Mouse (Mus musculus): Measurements from ENCODE around the gene Dirc2. TPM values are rescaled to one million over a fixed set of nuclear protein-coding genes. Genes with fewer than 3 reads are reported as not detected.

Gene Dirc2
- polyA plus RNA-seq, 1 experiment from 2014 or later, result 20.9 TPM

- Histone ChIP-seq H3K36me3 (ENCODE audit: control insufficient read depth, insufficient read depth, low read length) (no peaks in the 10 kb centered on the region), H3K4me3 (ENCODE audit: low read depth, low read length) (no peak overlapping the region), H3K27me3 (ENCODE audit: control insufficient read depth, insufficient read depth, low read length) (no peaks in the 10 kb centered on the region), H3K4me1 (ENCODE audit: control insufficient read depth, insufficient read depth, low read length) (no peaks in the 10 kb centered on the region; the same call in 1 of the 2 replicates), H3K4me2 (ENCODE audit: low read depth) (no peak overlapping the region), H3K9me3 (ENCODE audit: control insufficient read depth, low read length) (no peaks in the 10 kb centered on the region), H3K9ac (ENCODE audit: low read length) (no peak overlapping the region), H3K27ac (ENCODE audit: low read depth, low read length) (no peak overlapping the region)
- 91% methylated on average over 4 of the region's 4 CpGs for WGBS
- no peak for DNase-seq (ENCODE audit: low spot score)
- ATAC-seq (ENCODE audit: insufficient read depth, low FRiP score, low TSS enrichment), result no peak
These were observed 17.3 kb downstream of the Dirc2 start for GRCm38 (mm10) chr16:35751841-35752240.

- Histone ChIP-seq H3K4me2 (ENCODE audit: low read depth) (no peak overlapping the region), H3K4me1 (ENCODE audit: control insufficient read depth, insufficient read depth, low read length) (no peaks in the 10 kb centered on the region), H3K27ac (ENCODE audit: low read depth, low read length) (no peak overlapping the region), H3K9me3 (ENCODE audit: control insufficient read depth, low read length) (no peaks in the 10 kb centered on the region), H3K27me3 (ENCODE audit: control insufficient read depth, insufficient read depth, low read length) (no peaks in the 10 kb centered on the region), H3K4me3 (ENCODE audit: low read depth, low read length) (no peak overlapping the region), H3K9ac (ENCODE audit: low read length) (no peak overlapping the region), H3K36me3 (ENCODE audit: control insufficient read depth, insufficient read depth, low read length) (no peaks in the 10 kb centered on the region)
- ATAC-seq (ENCODE audit: insufficient read depth, low FRiP score, low TSS enrichment) (no peak), DNase-seq (ENCODE audit: low spot score) (no peak)
- 74% methylated on average over 7 of the region's 7 CpGs for WGBS
These were observed 19.8 kb downstream of the Dirc2 start for GRCm38 (mm10) chr16:35749385-35749784.

DNA sequence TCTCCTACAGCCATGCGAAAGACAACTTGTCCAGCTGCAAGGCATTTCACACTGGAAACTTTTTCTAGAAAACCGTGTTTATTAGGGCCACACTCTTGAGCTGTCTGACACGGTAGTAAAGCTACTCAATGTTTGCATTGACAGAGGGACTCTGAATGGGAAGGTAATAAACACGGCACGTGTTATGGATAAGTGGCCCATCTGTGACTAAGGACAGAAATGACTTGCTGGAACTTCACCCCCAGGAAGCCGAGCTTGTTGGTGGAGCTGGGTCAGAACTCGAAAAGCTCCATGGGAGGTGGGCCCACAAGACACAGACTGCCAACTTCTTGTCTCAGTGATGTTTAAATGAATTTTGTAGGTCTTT is 20.9 kb downstream of the Dirc2 start:
- Histone ChIP-seq H3K9me3 (ENCODE audit: control insufficient read depth, low read length) (no peaks in the 10 kb centered on the region), H3K4me2 (ENCODE audit: low read depth) (no peak overlapping the region), H3K4me1 (ENCODE audit: control insufficient read depth, insufficient read depth, low read length) (no peaks in the 10 kb centered on the region), H3K36me3 (ENCODE audit: control insufficient read depth, insufficient read depth, low read length) (no peaks in the 10 kb centered on the region), H3K4me3 (ENCODE audit: low read depth, low read length) (no peak overlapping the region), H3K27ac (ENCODE audit: low read depth, low read length) (no peak overlapping the region), H3K9ac (ENCODE audit: low read length) (no peak overlapping the region), H3K27me3 (ENCODE audit: control insufficient read depth, insufficient read depth, low read length) (no peaks in the 10 kb centered on the region)
- ATAC-seq (ENCODE audit: insufficient read depth, low FRiP score, low TSS enrichment) (no peak), DNase-seq (ENCODE audit: low spot score) (no peak)
- 65% methylated on average over 7 of the region's 7 CpGs for WGBS

- Histone ChIP-seq H3K27me3 (ENCODE audit: control insufficient read depth, insufficient read depth, low read length) (no peaks in the 10 kb centered on the region), H3K4me1 (ENCODE audit: control insufficient read depth, insufficient read depth, low read length) (no peaks in the 10 kb centered on the region), H3K27ac (ENCODE audit: low read depth, low read length) (no peak overlapping the region), H3K36me3 (ENCODE audit: control insufficient read depth, insufficient read depth, low read length) (no peaks in the 10 kb centered on the region), H3K9ac (ENCODE audit: low read length) (no peak overlapping the region), H3K4me2 (ENCODE audit: low read depth) (no peak overlapping the region), H3K9me3 (ENCODE audit: control insufficient read depth, low read length) (no peaks in the 10 kb centered on the region), H3K4me3 (ENCODE audit: low read depth, low read length) (no peak overlapping the region)
- WGBS, result 86% methylated on average over 9 of the region's 9 CpGs
- DNase-seq (ENCODE audit: low spot score), result no peak
- ATAC-seq (ENCODE audit: insufficient read depth, low FRiP score, low TSS enrichment), result no peak
These were observed 21.5 kb downstream of the Dirc2 start for GRCm38 (mm10) chr16:35747417-35748236.

GRCm38 (mm10) chr16:35742251-35742937 is 26.8 kb downstream of the Dirc2 start:
- no peak overlapping the region for H3K9ac ChIP-seq (ENCODE audit: low read length)
- no peaks in the 10 kb centered on the region for H3K9me3 ChIP-seq (ENCODE audit: control insufficient read depth, low read length)
- no peaks in the 10 kb centered on the region for H3K4me1 ChIP-seq (ENCODE audit: control insufficient read depth, insufficient read depth, low read length)
- H3K27ac ChIP-seq (ENCODE audit: low read depth, low read length), result no peak overlapping the region
- H3K4me2 ChIP-seq (ENCODE audit: low read depth), result no peak overlapping the region
- H3K36me3 ChIP-seq (ENCODE audit: control insufficient read depth, insufficient read depth, low read length), result no peaks in the 10 kb centered on the region
- H3K4me3 ChIP-seq (ENCODE audit: low read depth, low read length), result no peak overlapping the region
- DNase-seq (ENCODE audit: low spot score) (no peak), ATAC-seq (ENCODE audit: insufficient read depth, low FRiP score, low TSS enrichment) (no peak)
- WGBS, result 91% methylated on average over 12 of the region's 12 CpGs
- H3K27me3 ChIP-seq (ENCODE audit: control insufficient read depth, insufficient read depth, low read length), result no peaks in the 10 kb centered on the region

DNA sequence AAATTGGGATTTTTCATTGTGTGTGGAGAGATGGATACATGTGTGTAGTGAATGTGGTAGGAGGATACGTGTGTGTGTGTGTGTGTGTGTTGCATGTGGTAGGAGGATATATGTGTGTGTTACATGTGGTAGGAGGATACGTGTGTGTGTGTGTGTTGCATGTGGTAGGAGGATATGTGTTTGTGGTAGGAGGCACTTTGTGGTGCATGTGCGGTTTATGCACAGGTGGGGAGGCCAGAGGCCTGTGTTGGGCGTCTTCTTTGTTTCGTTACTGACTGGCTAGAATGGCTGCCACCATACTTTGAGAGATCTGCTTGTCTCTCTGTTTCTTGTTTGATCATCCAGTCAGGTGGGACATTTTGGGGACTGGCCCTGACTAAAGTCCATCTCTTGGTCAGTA is 27.5 kb downstream of the Dirc2 start:
- Histone ChIP-seq H3K36me3 (ENCODE audit: control insufficient read depth, insufficient read depth, low read length) (no peaks in the 10 kb centered on the region), H3K9me3 (ENCODE audit: control insufficient read depth, low read length) (no peaks in the 10 kb centered on the region)
- 89% methylated on average over 5 of the region's 5 CpGs for WGBS

DNA sequence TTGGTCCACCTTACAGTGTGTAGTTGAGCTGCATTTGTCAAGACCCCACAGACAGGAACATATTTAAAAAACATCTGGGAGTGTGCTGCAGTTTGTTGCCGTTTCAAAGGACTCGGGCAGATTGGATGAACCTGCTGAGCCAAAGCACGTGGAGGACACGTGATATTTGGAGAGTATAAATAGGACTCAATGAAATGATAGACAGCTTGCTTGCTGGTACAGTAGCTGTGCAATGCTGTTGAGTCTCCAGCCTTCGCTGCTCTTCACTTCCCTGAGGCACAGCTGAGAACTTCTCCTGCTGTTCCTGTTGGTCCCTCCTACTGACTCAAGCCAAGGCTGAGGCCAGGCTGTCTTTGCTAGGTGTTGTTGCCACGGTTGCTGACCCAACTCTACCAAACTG is 28.2 kb downstream of the Dirc2 start:
- Histone ChIP-seq H3K4me2 (ENCODE audit: low read depth) (no peak overlapping the region), H3K9me3 (ENCODE audit: control insufficient read depth, low read length) (no peaks in the 10 kb centered on the region), H3K4me1 (ENCODE audit: control insufficient read depth, insufficient read depth, low read length) (no peaks in the 10 kb centered on the region), H3K36me3 (ENCODE audit: control insufficient read depth, insufficient read depth, low read length) (no peaks in the 10 kb centered on the region), H3K9ac (ENCODE audit: low read length) (no peak overlapping the region), H3K4me3 (ENCODE audit: low read depth, low read length) (no peak overlapping the region), H3K27ac (ENCODE audit: low read depth, low read length) (no peak overlapping the region), H3K27me3 (ENCODE audit: control insufficient read depth, insufficient read depth, low read length) (no peaks in the 10 kb centered on the region)
- WGBS, result 72% methylated on average over 6 of the region's 6 CpGs
- ATAC-seq (ENCODE audit: insufficient read depth, low FRiP score, low TSS enrichment), result no peak
- DNase-seq (ENCODE audit: low spot score), result no peak

More for the DNA sequence above, 27.5 kb downstream of the Dirc2 start:
- Histone ChIP-seq H3K4me2 (ENCODE audit: low read depth) (no peak overlapping the region), H3K4me3 (ENCODE audit: low read depth, low read length) (no peak overlapping the region), H3K27me3 (ENCODE audit: control insufficient read depth, insufficient read depth, low read length) (no peaks in the 10 kb centered on the region), H3K4me1 (ENCODE audit: control insufficient read depth, insufficient read depth, low read length) (no peaks in the 10 kb centered on the region), H3K9ac (ENCODE audit: low read length) (no peak overlapping the region), H3K27ac (ENCODE audit: low read depth, low read length) (no peak overlapping the region)
- DNase-seq (ENCODE audit: low spot score) (no peak), ATAC-seq (ENCODE audit: insufficient read depth, low FRiP score, low TSS enrichment) (no peak)

- ATAC-seq (ENCODE audit: insufficient read depth, low FRiP score, low TSS enrichment), result no peak
- 88% methylated on average over 12 of the region's 12 CpGs for WGBS
- H3K4me3 ChIP-seq (ENCODE audit: low read depth, low read length), result no peak overlapping the region
- DNase-seq (ENCODE audit: low spot score), result no peak
- H3K9me3 ChIP-seq (ENCODE audit: control insufficient read depth, low read length), result no peaks in the 10 kb centered on the region
- no peak overlapping the region for H3K27ac ChIP-seq (ENCODE audit: low read depth, low read length)
- no peaks in the 10 kb centered on the region for H3K4me1 ChIP-seq (ENCODE audit: control insufficient read depth, insufficient read depth, low read length)
- H3K4me2 ChIP-seq (ENCODE audit: low read depth), result no peak overlapping the region
- no peaks in the 10 kb centered on the region for H3K36me3 ChIP-seq (ENCODE audit: control insufficient read depth, insufficient read depth, low read length)
- no peaks in the 10 kb centered on the region for H3K27me3 ChIP-seq (ENCODE audit: control insufficient read depth, insufficient read depth, low read length)
- no peak overlapping the region for H3K9ac ChIP-seq (ENCODE audit: low read length)
These were observed 28.8 kb downstream of the Dirc2 start for GRCm38 (mm10) chr16:35740357-35740756.

DNA sequence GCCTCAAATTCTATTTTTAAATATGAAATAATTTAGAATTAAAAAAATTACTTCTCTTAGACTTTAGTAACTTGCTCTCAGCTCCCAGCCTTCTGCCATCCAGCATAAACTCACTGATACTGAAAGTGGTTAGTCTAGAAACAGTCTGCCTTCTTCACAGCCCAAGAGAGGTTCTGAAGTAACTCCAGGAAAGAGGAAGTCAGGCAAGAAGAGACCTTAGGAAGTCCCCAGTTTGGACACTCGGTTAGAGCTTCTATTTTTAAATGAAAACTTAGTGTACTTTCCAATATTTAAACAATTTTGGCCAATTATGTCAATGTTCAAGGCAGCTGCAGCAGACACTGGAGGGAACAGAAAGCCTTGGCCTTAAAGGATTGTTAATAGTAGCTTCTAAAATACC is 29.6 kb downstream of the Dirc2 start:
- ATAC-seq (ENCODE audit: insufficient read depth, low FRiP score, low TSS enrichment) (no peak), DNase-seq (ENCODE audit: low spot score) (no peak)
- Histone ChIP-seq H3K27me3 (ENCODE audit: control insufficient read depth, insufficient read depth, low read length) (no peaks in the 10 kb centered on the region), H3K4me3 (ENCODE audit: low read depth, low read length) (no peak overlapping the region), H3K9ac (ENCODE audit: low read length) (no peak overlapping the region), H3K4me1 (ENCODE audit: control insufficient read depth, insufficient read depth, low read length) (no peaks in the 10 kb centered on the region), H3K9me3 (ENCODE audit: control insufficient read depth, low read length) (no peaks in the 10 kb centered on the region), H3K36me3 (ENCODE audit: control insufficient read depth, insufficient read depth, low read length) (no peaks in the 10 kb centered on the region), H3K4me2 (ENCODE audit: low read depth) (no peak overlapping the region), H3K27ac (ENCODE audit: low read depth, low read length) (no peak overlapping the region)
- 83% methylated on average over 1 of the region's 1 CpGs for WGBS
